Mouse (Mus musculus): ENCODE data around the gene Klf3. TPM values are rescaled to one million over a fixed set of nuclear protein-coding genes. Genes with fewer than 3 reads are reported as not detected.

Klf3 gene
- polyA plus RNA-seq, 1 experiment, result 75.2 TPM

Other genes with a start within 250 kb of the Klf3 start
- gene Tlr1, start 130.2 kb downstream of the Klf3 start, polyA plus RNA-seq (2012; rRNA removed), result 20.8 and 42.8 TPM in 2 replicates
- 2.4 and 3.4 TPM in 2 replicates for gene Tlr6, start 156.7 kb downstream of the Klf3 start, polyA plus RNA-seq (2012; rRNA removed)
- 5.5 and 6.1 TPM in 2 replicates for gene Fam114a1, start 166.7 kb downstream of the Klf3 start, polyA plus RNA-seq (2012; rRNA removed)

All from spleen, adult 2 months (tissue).